Mouse (Mus musculus) frontal cortex, adult 2 months (tissue): ENCODE data around the gene Gm10295. TPM values are rescaled to one million over a fixed set of nuclear protein-coding genes. Genes with fewer than 3 reads are reported as not detected.

Source experiments
- DNase-seq, 2 experiments: peaks; one replicate each; pipeline ENCODE4 v3.0.0; 2022; ENCODE audit warnings: low spot score in 1 of 2; ENCODE audit errors: extremely low spot score in 1 of 2
- polyA plus RNA-seq: library from polyadenylated mRNA; depleted of rRNA; stranded (reverse); fragments of >200 nt; gene quantifications from 2 replicates; pipeline ENCODE4 v1.2.3, GENCODE M21; 2012

Gene Gm10295
- polyA plus RNA-seq, 1 experiment, result not detected

- DNase-seq, result no peak
These were observed 17.4 kb upstream of the Gm10295 start for GRCm38 (mm10) chr7:71368543-71369181.

GRCm38 (mm10) chr7:71355596-71355995 is 4.3 kb upstream of the Gm10295 start:
- DNase-seq, result no peak

GRCm38 (mm10) chr7:71348922-71349321 is 2.4 kb downstream of the Gm10295 start:
- no peak for DNase-seq

GRCm38 (mm10) chr7:71324919-71325583 is 26.2 kb downstream of the Gm10295 start:
- DNase-seq, result no peak

GRCm38 (mm10) chr7:71313148-71313765 is 38.0 kb downstream of the Gm10295 start:
- no peak for DNase-seq

GRCm38 (mm10) chr7:71312375-71312774 is 38.9 kb downstream of the Gm10295 start:
- DNase-seq, result no peak

- no peak for DNase-seq
These were observed 39.9 kb downstream of the Gm10295 start for GRCm38 (mm10) chr7:71311411-71311810.

- no peak for DNase-seq
These were observed 43.2 kb downstream of the Gm10295 start for GRCm38 (mm10) chr7:71308051-71308450.

- DNase-seq, result no peak
These were observed 48.6 kb downstream of the Gm10295 start for GRCm38 (mm10) chr7:71302714-71303113.
